Mouse (Mus musculus) embryonic fibroblast, embryonic 13.5 days (primary cell): ENCODE results near the gene Car10. TPM values are rescaled to one million over a fixed set of nuclear protein-coding genes. Genes with fewer than 3 reads are reported as not detected.

Experiments used
- H3K27ac ChIP-seq: 2 replicates; pipeline ENCODE4 v1.5.1; 2012; ENCODE audit warnings: low read length, control low read depth, inconsistent platforms; ENCODE audit not compliant: insufficient read depth
- H3K4me1 ChIP-seq: 2 replicates; pipeline ENCODE4 v1.6.1; 2011; ENCODE audit warnings: low read length; ENCODE audit not compliant: control insufficient read depth, insufficient read depth
- H3K4me3 ChIP-seq: 2 replicates; pipeline ENCODE4 v1.5.1; 2011; ENCODE audit warnings: mild to moderate bottlenecking, control low read depth, low read length; ENCODE audit not compliant: insufficient read depth
- CTCF ChIP-seq: IDR thresholded peaks from 2 replicates; pipeline ENCODE4 v1.5.1; 2011; ENCODE audit warnings: mild to moderate bottlenecking, control low read depth, low read length, moderate library complexity, borderline replicate concordance; ENCODE audit not compliant: insufficient read depth
- POLR2A ChIP-seq: IDR thresholded peaks from 2 replicates; pipeline ENCODE4 v1.6.1; 2011; ENCODE audit warnings: low read depth, mild to moderate bottlenecking, control low read depth, low read length, moderate library complexity
- polyA plus RNA-seq: library from polyadenylated mRNA; stranded (reverse); fragments of >200 nt; gene quantifications from 2 replicates; pipeline ENCODE4 v1.2.4, GENCODE M21; 2011; ENCODE audit warnings: low read depth; ENCODE audit not compliant: missing spikeins, insufficient read length

Car10 gene
- polyA plus RNA-seq, 1 experiment = 0.88 TPM

DNA sequence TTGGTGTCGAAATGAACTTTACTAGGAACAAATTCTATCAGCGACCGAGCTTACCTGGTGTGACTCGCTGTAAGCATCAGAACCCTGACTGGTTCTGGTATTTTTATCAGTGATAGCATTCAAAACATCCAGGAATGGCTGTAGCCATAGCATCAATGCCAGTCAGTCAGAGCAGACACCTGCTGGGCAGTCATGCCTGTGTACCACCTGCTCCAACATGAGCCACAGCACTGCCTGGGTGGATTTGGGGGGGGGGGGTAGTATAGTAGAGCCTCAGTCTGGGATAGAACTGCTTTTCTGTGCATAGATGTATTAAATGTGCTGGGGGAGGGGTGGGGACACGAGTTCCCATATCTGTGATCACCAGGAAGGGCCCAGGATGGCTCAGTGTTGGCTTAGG, 525.8 kb downstream of the Car10 start:
- no peak overlapping the region for H3K4me3 ChIP-seq
- no peak overlapping the region for H3K27ac ChIP-seq
- no peaks in the 10 kb centered on the region for H3K4me1 ChIP-seq
- no peak for TF ChIP-seq POLR2A
- no peak for TF ChIP-seq CTCF

DNA sequence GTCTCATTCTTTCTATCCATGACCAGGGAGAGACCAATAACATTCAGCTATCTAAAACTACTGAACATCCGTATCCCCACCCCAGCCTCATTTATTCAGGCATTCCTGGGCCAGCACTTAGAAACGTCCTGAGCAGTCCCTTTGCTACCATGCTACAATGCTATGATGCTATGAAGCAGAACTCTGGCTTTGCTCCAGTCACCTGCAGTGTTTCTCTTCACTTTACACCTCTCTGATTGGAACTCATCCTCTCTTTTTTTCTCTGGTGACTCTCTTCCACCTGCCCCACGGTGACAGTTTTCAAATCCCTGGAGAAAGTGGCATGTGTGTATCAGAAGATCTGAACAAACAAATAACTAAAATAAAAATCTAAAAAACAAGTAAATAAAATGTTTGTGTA, 541.6 kb downstream of the Car10 start:
- Histone ChIP-seq H3K4me3 (no peak overlapping the region), H3K27ac (no peak overlapping the region), H3K4me1 (no peaks in the 10 kb centered on the region)
- TF ChIP-seq POLR2A (no peak), CTCF (no peak)

DNA sequence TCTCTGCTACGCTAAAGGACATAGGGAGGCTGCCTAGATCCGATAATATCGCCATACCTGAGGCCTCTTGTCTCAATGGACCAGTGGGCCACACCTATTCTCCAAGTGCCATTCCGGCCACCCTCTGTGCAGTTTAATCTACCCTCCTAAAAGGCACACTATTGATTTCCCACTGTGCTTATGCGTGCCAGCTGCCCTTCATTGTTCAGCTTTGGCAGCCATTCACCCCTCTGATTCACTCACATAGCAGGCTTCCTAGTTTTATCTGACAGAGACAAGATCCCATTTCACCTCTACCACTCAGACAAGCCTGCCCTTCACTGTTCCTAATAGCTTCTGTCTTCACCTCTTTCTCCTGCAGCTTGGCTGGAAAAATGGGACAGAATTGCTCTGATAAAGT, 543.1 kb downstream of the Car10 start:
- Histone ChIP-seq H3K4me3 (no peak overlapping the region), H3K27ac (no peak overlapping the region), H3K4me1 (no peaks in the 10 kb centered on the region)
- TF ChIP-seq POLR2A (no peak), CTCF (no peak)

DNA sequence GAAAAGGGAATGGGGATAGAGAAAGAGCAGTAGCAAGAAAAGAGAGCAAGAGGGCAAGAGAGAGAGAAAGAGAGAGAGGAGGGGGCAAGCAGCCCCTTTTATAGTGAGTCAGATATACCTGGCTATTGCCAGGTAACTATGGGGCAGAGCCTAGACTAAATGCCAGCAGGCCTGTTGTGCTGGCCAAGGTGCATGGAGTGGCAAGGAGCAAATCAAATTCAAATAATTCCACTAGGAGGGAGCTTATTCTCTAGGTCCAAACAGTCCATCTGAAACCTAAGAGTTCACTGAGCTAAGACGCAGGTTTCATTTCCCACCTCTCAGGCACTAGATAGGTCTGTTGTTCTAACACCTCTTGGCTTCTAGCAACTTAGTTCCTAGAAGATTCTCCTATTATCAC, 544.5 kb downstream of the Car10 start:
- TF ChIP-seq CTCF = no peak
- Histone ChIP-seq H3K4me3 (no peak overlapping the region), H3K4me1 (no peaks in the 10 kb centered on the region), H3K27ac (no peak overlapping the region)

DNA sequence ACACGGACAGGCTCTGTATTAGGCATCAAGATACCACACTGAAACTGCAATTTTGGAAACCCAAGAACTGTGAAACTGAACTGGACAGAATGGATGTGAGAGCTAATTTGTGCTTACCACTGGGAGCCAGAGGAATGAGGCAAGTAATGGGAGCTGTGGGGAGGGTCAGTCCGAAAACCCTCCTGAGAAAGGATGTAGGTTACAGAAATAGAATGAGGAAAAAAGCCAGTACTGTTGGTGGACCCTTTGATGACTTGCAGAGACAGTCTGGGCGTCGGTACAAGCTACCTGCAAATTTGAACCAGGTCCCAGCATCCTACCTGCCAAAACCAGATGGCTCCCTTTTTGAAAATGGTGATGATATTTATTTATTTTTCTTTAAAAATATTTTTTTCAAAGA, 545.2 kb downstream of the Car10 start:
- TF ChIP-seq POLR2A = no peak
- TF ChIP-seq CTCF = no peak
- H3K4me3 ChIP-seq = no peak overlapping the region
- H3K27ac ChIP-seq = no peak overlapping the region
- H3K4me1 ChIP-seq = no peaks in the 10 kb centered on the region

DNA sequence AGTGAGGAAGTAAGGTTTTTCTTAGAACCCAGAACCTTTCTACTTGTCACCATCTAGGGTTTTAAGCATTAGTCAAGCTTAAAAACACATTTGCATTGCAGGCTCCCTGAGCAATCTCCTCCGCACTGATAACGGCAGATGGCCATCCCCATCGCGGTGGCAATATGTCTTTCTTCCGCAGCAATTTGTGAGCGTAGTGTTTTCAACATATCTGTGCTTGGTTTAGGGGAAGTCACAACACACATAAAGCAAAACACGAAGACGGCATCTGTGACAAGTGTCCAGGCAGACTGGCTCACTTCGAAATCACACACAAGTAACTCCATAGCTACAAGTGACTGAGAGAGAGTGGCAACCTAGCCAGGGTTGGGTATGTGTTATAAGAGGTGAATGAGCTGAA, 545.6 kb downstream of the Car10 start:
- TF ChIP-seq POLR2A (no peak), CTCF (no peak)

DNA sequence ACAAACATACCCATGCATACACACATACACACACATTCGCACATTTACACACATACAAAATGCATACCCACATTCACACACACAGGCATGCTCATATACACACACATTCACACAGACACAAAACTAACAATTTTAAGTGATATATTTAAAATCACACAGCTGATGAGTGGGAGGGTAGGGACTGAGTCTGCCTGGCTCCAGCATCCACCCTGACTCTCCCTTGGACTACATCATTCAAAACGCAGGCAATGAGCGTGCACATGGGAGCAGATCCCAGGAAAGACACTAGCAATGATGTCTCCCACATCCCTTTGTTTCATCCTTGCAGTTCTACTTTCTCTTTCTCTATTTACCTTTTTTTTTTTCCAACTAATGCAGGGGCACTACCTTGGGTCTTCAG, 548.4 kb downstream of the Car10 start:
- H3K27ac ChIP-seq = no peak overlapping the region
- no peak overlapping the region for H3K4me3 ChIP-seq
- no peak for TF ChIP-seq CTCF
- TF ChIP-seq POLR2A = no peak
- no peaks in the 10 kb centered on the region for H3K4me1 ChIP-seq

More for the DNA sequence above, 545.6 kb downstream of the Car10 start:
- H3K4me3 ChIP-seq = no peak overlapping the region
- H3K27ac ChIP-seq = no peak overlapping the region
- no peaks in the 10 kb centered on the region for H3K4me1 ChIP-seq
